Mouse (Mus musculus) thymus, postnatal 36 days (tissue): ENCODE data around the gene Spns1.
"Not testable (repeated sequence)": the region's sequence is repeated elsewhere in the genome, so short reads cannot be mapped to it uniquely, and the experiment has no call there.

ENCODE experiments used
- DNase-seq, 2 experiments: peaks; one replicate each; pipeline ENCODE4 v3.0.0; 2022; ENCODE audit warnings: mixed read lengths in 2 of 2

The Spns1 gene

GRCm38 (mm10) chr7:126335556-126335955 lies 41.7 kb downstream of the Spns1 start:
- no peak for DNase-seq

DNA sequence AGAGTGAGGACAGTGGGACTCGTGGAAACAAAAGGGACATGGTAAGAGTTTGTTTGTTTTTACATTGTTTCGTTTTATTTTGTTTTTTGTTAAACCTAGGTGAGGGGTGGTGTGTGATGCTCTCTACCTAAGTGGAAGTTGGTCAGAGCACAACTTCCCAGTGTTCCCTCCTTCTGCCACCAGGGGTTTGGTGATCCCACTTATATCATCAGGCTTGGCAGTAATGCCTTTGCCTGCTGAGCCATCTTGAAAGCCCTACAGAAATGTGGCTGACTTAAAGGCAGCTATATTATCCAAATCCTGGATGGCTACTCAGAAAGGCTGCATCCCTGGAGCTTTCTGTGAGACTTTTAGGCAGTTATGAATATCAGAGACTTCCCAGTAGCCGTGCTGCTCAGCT lies 44.6 kb downstream of the Spns1 start:
- no peak for DNase-seq

- DNase-seq: peak; percentile 29 to 39
Measured at GRCm38 (mm10) chr7:126330693-126331092, 46.6 kb downstream of the Spns1 start.

- DNase-seq: peak; percentile 39 to 54
Measured at GRCm38 (mm10) chr7:126329907-126330645, 47.2 kb downstream of the Spns1 start.

DNA sequence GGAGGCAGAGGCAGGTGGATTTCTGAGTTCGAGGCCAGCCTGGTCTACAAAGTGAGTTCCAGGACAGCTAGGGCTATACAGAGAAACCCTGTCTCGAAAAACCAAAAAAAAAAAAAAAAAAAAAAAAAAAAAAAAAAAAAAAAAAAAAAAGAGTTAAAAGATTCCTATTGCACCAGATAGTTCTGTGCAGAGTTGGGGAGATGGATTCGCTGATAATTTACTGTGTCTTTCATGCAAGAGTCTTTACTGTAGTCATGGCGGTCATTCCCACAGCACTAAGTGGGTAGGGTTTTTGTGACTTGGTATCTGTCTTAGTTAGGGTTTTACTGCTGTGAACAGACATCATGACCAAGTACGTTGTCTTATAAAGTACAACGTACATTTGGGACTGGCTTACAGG lies 48.4 kb downstream of the Spns1 start:
- not testable (repeated sequence) for DNase-seq

DNA sequence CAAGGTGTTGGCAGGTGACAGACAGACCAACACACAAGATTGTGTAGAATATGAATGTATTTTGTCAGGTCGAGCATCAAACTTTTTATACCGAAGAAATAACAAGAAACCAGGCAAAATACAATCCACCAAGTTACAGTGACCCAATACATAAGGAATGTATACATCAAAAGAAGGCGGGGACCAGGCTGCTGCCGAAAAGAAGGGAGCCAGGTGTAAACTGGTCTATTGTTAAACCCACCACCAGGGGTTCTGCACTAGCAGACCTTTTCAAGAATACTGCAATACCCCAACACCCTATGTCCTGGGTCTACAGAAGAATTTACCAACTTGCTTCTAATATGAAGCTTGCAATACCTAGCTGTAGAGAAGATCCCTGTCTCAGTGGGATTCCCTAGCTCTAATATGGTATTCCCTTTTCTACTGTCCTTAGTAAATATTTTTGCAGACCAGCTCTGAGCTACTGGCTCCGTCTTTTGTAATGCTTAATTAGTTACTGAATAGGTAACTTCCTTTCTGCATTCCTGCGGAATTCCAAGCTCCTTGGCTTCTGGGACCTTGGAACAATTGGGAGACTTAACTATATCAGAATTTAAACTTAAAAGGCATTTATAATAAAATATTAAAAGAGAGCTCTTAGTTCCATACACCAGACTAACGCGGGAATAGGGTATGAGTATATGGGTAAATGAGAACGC lies 51.5 kb downstream of the Spns1 start:
- DNase-seq: not testable (repeated sequence)

GRCm38 (mm10) chr7:126324791-126325190 lies 52.5 kb downstream of the Spns1 start:
- no peak for DNase-seq

DNA sequence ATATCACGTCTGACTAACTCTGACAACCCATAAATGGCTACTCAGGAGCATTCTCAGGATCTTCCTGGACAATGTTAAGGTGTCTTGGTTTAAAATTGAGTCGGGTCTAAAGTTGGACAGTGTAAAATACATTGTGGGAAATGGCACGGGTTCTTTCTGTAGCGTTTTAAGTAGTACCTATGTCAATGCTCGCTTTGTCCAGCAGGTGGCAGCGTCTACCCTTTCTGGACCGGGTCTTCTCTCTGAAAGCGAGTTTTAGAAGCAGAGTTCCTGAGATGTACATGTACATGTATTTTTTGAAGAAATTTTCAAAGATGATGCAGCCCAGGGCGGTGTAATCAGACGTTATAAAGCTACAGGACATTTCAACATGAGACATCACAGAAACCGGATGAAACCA lies 53.5 kb downstream of the Spns1 start:
- peak; percentile 82 to 86 for DNase-seq
